Mouse (Mus musculus): ENCODE measurements around the gene Pard3.

Pard3 gene

GRCm38 (mm10) chr8:127230233-127230595 is 166.5 kb downstream of the Pard3 start:
- CTCF ChIA-PET = no interaction called here

GRCm38 (mm10) chr8:127243351-127243750 is 179.7 kb downstream of the Pard3 start:
- CTCF ChIA-PET = no interaction called here

DNA sequence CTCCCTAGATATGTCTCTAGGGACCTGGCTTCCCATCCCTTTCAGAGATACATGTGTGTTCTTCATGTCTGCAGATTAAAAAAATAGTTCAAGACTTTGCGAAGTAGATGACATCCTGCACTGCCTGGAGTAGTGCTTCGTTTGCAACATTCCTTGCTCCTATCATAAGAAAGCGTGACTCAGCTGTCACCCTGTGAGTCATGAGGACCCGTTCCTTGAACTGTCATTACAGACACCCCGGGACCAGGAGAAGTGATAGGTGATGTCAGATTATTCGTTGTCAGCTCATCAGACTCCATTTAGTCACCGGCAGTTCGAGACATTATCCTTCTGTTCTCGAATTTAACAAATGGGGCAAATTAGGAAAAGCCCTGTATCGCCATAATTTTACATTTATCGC is 180.1 kb downstream of the Pard3 start:
- CTCF ChIA-PET = no interaction called here

- CTCF ChIA-PET = no interaction called here
These were observed 187.1 kb downstream of the Pard3 start for GRCm38 (mm10) chr8:127250746-127251145.

DNA sequence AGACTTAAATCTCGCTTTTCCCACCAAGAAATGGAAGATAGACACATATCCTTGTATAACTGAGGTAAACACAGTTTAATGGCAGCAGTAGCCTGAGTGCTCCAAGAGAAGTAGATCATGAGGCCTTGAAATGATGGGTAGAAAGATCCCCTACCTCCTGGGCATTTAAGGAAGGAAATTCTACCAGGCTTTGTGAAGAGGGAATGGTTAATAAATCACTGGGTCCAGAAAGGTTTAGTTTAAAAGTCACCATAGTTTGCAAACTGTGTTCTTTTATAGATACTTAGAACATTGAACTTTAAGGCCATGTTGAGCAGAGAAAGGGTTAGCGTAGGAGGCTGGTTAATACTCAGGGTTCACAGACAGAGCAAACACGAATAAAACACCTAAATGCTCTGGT is 187.8 kb downstream of the Pard3 start:
- CTCF ChIA-PET = no interaction called here

DNA sequence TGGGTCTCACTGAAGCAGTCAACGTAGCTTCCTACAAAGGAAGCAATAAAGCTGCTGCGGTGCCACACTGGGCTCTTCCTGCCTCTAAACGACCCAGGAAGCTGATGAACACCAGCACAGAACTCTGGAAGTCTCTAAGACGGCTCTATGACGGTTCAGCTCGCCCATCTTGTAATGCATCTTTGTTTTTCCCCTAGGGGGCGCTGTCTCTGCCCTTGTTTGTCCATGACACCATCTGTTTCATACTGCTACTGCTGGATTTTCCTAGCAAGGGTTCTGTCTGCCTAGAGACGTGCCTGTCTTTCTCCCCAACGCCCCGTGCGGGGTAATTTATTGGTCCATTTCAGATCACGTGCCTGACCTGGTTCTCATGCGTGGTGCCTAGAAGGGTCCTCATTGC is 188.3 kb downstream of the Pard3 start:
- CTCF ChIA-PET = no interaction called here

GRCm38 (mm10) chr8:127254625-127255024 is 190.9 kb downstream of the Pard3 start:
- CTCF ChIA-PET = interaction anchor here (0.5 kb wide), 1 partner anchor 196 kb away, joined by 3 read pairs; no protein-coding TSS in a partner anchor

GRCm38 (mm10) chr8:127257086-127257485 is 193.4 kb downstream of the Pard3 start:
- CTCF ChIA-PET = no interaction called here

DNA sequence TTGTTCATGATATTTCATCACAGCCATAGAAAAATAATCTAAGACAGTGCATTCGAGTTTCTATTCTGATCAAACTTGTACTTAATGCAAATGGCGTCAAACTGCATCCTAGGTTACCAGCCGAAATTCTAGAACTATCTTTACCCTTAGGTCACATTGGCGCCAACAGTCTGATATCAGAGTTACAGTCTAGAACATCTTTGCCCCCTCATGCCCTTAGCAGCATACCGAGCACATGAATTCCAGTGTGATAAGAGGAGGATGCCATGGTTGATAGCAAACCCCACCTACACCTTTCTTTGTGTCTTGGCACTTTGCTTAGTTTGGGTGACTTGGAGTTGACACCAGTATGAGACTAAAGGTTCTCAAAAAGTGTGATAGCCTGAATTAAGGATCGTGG is 197.4 kb downstream of the Pard3 start:
- CTCF ChIA-PET = no interaction called here

DNA sequence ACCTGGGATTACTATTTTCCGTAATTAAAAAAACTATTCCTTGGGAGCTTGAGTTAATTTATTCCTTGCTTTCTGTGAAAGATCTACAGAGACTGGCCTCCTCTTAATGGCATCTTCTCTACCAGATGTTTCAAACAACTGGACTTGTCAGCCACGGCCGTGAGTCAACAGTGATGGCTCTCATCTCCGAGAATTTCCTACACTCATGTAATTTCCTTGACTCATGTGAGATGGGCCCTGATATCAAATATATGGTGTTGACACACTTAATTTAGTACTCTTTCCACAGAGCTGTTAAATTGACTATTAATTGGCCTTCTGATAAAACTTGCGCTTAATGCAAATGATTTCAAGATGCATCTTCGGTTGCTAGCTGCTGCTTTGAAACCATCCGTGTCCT is 198.3 kb downstream of the Pard3 start:
- CTCF ChIA-PET = no interaction called here

DNA sequence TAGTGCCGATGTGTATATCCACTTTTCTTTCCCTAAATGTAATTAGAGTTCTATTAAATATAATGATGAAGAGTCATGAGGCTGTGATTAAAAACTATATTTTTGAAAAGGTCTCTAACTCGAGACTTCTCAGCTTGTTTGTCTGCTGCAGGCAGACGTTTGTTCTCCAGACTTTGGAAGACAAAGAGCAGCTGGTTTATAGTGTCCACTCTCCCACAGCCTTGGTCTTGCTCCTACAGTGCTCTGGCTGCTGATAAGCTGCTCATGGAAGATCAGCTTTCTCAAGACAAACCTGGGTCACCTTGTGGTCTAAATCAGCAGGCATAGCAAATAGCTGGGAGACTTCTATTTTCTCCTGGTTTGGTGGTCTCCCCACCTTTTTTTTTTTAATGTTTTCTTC is 198.7 kb downstream of the Pard3 start:
- CTCF ChIA-PET = no interaction called here

- CTCF ChIA-PET = no interaction called here
These were observed 199.2 kb downstream of the Pard3 start for GRCm38 (mm10) chr8:127262926-127263325.

- CTCF ChIA-PET = no interaction called here
These were observed 199.8 kb downstream of the Pard3 start for GRCm38 (mm10) chr8:127263457-127263856.

GRCm38 (mm10) chr8:127264691-127265470 is 201.2 kb downstream of the Pard3 start:
- CTCF ChIA-PET = no interaction called here

- CTCF ChIA-PET = no interaction called here
These were observed 203.1 kb downstream of the Pard3 start for GRCm38 (mm10) chr8:127266777-127267176.

- CTCF ChIA-PET = no interaction called here
These were observed 204.7 kb downstream of the Pard3 start for GRCm38 (mm10) chr8:127268239-127269024.

DNA sequence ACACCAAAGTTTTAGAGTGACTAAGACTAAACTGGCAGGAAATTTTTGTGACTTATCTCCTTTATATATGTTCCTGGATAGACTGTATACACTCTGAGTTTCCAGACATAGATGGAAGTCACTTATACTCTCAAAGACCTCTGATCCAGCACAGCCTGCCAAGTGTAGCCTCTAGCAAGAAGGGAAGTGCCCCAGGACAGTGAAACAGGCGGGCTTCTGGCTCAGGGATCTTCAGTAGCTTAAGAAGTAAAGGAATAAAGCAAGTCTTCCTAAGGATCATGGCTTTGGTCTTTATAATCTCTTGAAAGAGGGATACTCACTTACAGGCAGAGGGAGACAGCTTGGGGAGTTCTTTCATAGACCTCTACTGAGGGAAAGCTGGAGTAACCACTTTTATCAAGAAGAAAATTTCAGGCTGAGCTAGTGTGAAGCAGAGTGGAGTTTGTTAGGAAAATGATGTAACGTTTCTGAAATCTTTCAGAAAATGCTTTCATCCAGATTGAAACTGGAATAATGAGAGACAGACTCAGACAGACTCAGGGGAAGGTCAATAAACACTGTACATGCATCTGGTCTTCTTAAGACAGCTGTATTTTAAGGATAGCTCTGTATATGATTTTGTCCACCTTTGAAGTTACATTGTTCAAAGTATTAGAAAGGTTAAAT is 205.5 kb downstream of the Pard3 start:
- CTCF ChIA-PET = no interaction called here

DNA sequence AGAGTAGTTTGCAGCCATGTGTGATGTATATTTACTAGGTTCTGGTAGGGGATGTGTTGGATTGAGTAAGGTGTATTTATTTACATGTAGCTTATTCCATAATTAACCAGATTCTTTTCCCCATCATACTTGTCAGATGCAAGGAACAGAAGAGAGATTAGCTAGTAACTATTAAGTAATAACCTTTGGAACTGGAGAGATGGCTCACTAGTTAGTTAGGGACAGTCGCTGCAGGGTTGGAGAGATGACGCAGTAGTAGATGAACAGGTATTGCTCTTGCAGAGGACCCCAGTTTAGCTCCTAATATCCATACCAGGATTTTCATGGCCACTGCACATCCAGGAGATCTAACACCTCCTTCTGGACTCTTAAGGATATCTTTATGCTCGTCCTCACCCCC is 207.5 kb downstream of the Pard3 start:
- CTCF ChIA-PET = no interaction called here

DNA sequence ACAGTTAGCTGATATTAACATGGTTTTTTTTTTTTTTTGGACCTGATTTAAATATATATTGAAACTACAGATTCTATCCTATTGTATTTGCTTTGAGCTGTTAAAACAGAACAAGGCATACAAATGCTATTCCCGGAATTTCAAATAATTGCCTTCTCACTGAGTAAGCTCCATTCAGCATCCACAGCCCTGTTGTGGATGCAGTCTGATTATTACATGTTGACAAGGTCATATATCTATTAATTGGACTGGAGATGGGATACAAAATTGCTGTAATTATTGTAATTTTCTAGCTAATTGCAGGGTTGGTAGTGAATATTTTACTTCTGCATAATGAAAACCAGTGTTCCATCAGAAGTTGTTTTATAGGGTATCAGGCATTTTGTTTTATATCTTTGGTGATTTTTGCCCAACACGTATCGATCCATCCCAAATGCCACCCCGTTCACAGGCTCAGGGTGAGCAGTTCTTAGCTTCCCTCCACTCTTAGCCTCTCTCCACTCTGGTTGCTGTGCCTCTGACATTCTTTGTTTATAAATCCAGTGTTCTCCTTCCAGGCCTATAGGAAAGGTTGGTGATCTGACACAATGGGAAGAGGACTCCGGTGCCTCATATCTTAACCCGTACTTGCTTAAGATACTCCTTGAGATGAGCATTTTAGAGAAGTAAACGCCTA is 216.7 kb downstream of the Pard3 start:
- CTCF ChIA-PET = no interaction called here

- CTCF ChIA-PET = no interaction called here
These were observed 217.3 kb downstream of the Pard3 start for GRCm38 (mm10) chr8:127281035-127281434.

GRCm38 (mm10) chr8:127284462-127285216 is 220.9 kb downstream of the Pard3 start:
- CTCF ChIA-PET = no interaction called here

- CTCF ChIA-PET = no interaction called here
These were observed 224.1 kb downstream of the Pard3 start for GRCm38 (mm10) chr8:127287816-127288215.
